Mouse (Mus musculus): Measurements from ENCODE around the gene Nfkb1.
A peak's percentile ranks its signal among the peaks of the same experiment; 100 is the strongest.

The Nfkb1 gene

DNA sequence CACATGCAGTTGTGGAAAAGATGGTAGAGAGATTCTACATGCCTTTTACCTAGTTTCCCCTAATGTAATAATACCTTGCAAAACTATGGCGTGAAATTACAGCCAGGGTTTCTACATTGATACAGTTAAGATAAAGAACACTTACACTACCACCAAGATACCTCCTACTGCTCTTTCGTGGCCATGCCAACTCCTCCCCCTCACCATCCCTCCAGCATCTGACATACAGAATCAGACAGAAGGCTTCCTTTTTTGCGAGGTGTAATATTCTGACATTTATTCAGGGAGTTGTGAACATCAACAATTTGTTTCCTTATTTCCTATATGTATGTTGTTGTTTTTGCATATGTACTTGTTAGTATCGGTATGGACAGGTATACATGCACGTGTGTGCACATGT is 11.3 kb upstream of the Nfkb1 start:
- no peak for DNase-seq (ENCODE audit: low read depth)

DNA sequence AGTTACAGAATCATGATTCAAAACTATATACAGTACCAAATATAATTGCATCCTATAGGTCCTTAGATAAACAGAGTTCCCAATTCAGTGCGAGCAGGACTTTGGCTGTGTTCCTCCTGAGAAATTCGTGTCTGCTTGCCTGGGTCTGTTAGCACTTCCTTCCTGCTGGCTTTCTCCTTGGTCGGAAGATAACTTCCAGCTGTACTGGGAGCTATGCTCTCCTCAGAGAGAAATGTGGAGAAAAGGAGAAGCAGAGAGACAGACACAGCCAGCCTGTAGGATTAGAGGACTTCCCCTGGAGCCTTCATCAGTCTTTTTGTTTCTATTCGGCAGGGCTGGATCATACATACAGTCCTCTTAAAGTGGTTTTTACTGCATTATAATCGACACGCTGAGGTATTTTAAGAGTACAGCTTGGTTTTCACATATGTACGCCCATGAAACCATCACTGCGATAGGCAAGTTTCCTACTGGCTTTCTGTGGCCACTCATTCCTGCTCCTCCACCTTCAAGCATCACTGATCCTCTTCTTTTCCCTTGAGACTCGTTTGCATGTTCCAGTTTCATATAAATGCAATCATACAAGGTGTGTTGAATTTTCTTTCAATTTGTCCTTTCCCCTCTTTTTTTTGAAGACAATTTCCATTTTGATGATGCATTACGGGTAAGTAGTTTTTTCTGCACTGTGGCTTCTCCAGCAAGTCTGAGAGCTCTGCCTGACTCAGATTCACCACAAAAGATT is 8.3 kb upstream of the Nfkb1 start:
- no peak for DNase-seq (ENCODE audit: low read depth)

DNA sequence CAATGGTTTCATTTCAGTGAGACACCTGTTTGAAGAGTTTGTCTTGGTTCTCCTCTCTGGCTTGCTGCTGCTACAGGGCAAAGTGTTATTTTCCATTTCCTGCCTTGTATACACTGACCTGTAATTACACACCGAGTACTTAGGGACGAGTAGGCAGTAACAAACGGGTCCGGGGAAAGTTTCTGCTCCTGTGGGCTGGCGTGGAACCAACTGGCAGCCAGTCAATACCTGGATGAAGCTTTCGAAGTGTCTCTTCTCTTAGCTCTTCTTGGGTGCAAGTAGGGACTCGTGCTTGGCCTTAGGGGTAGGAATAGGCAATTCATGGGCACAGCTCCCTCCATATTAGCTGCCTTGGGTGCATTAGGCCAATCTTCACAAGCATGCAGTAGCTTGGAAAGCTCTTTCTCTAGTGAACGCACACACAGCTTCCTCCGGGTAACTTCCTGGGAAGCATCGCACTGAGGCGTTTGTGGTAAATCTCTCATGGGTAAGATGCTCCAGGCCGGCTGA is 7.2 kb upstream of the Nfkb1 start:
- DNase-seq (ENCODE audit: low read depth), result no peak

DNA sequence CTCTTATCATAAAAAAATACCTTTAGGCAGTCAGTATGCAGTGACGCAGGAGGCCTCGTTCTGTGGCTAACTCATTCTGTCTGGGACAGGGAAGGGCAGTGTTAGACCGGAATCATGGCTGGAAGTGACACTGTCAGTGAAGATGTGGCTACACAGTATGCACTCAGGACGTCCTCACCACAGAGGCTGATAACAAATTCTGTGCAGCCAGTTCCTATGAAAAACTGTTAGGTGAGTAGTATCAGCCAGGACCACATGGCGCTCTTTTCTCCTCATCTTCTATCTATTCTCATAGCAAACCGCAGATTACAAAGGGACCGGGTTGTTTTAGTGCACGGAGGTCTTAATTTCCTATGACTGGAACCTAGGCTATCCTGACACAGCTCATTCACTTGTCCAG is 4.9 kb upstream of the Nfkb1 start:
- DNase-seq (ENCODE audit: low read depth), result no peak

DNA sequence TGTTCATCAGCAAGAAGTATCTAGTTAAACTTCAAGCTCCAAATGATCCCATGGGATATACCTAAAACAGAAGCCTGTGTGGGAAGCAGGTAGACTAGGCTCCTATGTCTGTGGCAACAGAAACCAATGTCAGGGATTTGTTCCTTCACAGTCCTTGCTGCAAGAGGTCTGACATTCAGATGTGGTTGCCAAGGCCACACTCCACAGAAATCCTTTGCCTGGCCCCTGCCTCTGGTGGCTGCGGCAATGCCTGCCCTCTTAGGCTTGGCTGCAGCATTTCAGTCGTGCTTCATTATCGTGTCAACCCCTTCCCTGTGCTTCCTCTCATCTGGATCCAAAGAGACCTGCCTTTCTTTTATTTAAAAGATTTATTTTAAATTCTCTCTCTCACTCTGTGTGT is 1.7 kb upstream of the Nfkb1 start:
- no peak for DNase-seq (ENCODE audit: low read depth)

DNA sequence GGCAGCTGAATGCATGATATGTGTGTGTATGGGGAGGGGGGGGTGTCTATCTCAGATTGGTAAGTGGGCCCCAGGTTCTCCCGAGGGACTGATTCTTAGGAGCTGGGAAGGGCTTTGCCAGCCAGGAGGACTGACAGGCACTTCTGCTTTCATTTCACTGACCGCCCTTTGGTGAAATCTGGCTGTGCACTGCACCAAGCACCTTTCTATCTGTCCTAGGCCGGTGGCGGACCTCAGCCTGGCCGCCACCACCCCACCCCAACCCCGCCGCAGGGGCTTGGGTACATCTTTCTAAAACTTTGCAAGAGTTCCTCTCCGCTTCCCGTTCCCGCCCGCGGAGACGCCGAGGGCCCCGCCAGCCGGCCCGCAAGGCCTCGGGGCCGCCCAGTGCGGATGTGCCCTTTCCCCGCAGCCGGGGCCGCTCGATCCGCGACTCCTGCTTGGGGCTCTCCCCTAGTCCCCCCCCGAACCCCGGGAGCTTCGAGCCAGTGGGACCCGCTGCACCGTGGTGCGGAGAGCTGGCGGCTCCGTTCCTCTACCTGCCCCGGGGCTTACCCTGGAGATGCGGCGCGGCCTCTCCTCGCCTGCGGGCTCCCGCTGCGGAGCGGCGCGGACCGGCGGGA is 668 bp downstream of the Nfkb1 start:
- peak; percentile 71 for DNase-seq (ENCODE audit: low read depth)

DNA sequence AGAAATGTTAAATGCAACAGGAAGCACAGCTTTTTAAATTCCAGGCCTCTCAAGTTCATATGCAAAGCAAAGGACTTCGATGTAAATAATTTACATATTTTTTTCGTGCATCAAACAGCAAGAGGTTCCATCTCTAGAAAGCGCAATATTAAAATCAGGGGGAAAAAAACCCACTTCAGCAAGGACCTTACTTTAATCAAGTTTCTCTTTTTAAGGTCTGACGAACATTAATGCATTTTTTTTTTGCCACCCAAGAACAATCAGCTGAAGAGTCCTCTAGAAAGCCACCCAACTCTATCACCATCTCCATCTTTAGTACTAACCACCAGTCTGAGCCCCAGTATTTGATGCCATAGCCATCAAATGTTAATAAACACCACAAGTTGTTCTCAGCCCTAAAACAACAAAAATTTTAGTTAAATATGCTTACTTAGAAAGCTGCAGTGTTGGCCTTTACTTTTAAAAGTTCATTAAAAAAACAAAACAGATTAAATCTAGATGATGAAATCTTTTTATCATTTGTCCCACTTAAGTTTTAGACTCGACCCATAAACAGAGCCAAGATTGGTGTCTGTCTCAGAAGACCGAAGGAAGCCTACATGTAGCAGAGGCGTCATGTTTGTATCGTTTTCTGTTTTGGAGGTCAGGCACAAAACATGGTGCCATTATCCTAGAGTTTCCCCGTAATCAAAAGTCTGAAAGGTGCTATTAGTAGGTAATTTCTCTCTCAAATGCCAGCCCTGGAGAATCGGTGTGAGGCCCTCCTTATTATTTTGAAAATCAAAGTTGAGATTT is 1.4 kb downstream of the Nfkb1 start:
- DNase-seq (ENCODE audit: low read depth), result no peak

DNA sequence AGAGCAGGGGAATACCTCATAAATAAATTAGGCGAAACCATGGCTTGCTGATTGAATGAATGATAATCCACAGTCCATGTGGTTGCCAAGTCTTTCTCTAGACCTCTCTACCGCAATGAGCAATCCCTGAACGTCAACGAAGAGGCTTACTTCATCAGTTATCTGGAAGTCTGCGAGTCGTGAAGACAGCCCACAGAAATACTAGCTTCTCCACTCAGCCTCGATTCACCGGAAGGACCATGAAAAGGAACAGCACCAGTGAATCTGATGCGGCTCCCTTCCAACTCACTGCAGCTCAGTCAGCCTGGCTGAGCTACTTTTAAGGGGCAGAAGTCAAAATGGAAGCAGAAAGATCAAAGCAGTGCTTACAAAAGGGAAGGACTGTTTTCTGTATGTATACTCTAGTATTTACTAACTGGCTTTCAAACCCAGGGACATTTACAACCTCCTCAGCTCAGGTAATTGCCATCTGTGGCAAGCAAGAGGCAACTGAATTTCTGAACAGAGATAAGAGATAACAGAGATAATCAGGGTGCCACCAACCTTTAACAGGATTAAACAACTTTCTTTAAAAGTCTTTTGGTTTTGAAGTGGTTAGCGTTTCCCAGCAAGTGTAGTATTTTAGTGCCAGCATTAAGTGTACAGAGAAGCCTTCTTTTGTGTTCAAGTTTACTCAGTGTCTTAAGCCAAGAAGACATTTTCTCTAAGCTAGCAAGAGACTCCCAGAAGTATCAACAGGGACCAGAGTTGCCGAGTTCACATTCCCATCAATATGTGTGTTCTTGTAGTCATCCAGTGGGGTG is 2.2 kb downstream of the Nfkb1 start:
- DNase-seq (ENCODE audit: low read depth), result peak; percentile 77

DNA sequence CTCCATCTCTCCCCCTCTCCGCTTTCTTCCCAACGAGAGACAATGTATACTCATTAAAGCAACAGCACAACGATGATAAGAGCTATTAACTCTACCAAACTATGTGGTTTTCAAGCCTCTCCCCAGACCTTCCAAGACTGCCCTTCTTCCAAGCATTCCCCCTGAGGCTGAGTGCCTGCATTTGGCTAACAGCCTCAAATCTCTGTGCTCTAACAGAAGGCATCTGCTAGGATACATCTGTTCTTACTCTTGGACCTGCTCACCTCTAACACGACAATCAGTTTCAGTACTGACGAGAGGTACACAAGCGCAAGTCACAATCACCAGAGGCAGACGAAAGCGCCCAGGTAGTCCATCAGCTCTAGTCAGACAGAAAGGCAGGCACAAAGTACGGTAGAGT is 3.4 kb downstream of the Nfkb1 start:
- DNase-seq (ENCODE audit: low read depth), result no peak

DNA sequence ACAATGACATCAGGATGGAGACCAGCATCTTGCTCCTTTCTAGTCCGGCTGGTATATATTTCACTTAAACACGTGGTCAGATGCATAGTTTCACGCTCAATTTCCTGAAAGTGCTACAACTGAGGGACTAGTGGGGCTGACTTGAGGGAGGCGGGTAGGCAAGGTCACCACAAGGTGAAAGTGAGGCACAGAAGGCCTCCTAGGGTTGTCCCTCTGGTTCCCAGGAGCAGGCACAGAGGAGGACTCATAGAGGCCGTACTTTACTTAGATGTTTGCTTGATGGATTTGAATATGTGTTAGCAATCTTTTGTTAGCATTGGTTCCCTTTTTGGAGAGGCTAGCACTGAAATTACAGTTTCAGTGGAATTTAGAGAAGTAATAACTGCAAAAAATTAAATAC is 4.9 kb downstream of the Nfkb1 start:
- DNase-seq (ENCODE audit: low read depth), result no peak

DNA sequence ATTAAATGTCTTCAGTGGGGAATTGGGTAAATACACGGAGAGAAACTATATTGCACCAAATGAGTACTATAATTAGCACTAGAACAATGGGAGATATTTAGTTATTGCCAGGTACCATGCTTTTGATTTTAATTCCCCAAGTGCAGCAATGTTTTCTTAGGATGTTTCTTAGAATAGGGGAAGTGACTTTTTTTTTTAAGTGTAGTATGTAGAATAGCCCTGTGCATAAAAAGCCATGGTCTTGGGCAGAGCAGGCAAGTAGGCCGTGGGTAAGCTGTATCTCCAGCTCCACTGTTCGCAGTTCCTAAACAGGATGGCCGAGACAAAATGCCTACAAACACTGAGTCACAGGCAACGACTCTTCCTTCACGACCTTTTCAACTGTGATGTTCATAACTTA is 8.1 kb downstream of the Nfkb1 start:
- DNase-seq (ENCODE audit: low read depth), result no peak

DNA sequence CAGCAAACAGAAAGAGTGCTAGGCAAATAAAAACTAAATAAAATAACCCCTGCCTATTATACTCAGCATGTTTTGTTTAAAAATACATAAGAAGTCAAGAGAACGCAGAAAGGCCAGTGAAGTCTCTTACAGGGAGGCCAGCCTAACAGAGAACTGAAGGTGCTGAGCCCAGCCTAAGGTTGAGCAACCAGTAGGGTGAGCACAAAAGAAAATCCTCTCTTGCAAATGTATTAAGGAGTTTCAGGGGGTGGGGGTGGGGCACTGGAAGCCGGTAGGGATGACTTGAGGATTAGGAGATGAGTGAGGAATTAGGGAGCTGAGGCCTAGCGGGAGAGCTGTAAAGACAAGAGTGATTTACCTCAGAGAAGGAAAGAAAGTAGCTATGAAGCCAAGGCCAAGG is 9.1 kb downstream of the Nfkb1 start:
- no peak for DNase-seq (ENCODE audit: low read depth)

DNA sequence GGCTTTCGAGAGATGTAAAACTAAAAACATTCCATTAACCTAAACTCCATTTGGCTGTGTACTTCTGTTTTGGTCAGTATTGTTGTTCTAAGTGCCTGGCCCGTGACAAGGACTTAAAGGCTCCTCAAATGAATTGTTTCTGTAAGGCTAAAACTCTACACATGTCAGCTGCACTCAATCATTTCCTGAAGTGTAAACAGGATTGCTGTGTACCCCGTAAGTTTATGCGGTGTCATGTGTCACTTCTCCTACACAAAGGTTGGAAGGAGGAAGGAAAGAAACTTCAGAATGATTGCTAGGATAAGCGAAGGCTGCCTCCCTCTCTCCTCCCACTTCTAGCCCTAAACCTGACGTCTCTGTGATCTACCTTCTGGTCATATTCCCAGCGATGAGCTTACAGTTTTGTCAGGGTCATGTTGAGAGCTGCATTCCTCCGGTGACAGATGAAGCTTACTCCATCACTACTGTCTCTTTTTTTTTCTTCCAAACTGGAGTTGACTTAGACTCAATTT is 10.0 kb downstream of the Nfkb1 start:
- DNase-seq (ENCODE audit: low read depth), result no peak

DNA sequence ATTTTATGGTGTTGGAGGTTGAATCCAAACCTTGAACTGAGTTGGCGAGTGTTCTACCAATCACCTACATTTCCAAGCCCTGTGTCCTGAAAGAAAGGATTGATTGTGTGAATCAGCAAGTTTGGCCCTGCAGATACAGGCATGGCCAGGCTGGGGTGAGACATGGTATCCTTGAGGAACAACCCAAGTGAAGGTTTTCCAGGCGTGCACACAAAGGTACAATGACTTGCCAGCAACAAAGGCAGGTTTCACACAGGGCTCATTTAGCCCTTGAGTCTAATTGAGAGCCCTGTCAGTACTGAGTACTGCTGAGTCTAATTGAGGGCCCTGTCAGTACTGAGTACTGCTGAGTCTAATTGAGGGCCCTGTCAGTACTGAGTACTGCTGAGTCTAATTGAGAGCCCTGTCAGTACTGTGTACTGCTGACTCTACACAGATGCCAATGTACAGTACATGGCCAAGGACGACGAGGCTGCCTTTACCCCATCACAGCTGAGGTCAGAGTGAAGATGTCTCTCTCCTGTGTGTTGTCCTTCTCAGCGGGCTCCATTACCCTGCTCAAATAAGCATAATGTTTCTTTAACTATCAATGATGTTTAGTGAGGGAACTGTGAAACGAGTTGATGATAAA is 11.0 kb downstream of the Nfkb1 start:
- no peak for DNase-seq (ENCODE audit: low read depth)

DNA sequence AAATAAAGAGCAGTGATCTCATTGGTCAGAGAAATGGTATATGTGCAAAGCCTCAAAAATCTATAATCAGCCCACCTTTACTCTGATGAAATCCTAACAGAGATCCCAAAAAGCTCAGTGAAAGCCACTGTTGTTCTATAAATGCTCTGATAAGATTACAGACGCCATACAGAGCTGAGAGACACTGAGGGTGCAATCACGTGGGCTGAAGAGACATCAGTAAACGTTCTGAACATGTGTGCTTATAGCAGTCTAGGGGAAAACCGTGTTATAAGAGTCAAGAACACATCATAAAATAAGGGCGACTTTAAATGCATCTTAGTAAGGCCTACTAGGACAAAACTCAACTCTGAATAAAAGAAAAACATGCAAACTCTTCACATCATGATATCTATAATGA is 14.3 kb downstream of the Nfkb1 start:
- DNase-seq (ENCODE audit: low read depth), result no peak

DNA sequence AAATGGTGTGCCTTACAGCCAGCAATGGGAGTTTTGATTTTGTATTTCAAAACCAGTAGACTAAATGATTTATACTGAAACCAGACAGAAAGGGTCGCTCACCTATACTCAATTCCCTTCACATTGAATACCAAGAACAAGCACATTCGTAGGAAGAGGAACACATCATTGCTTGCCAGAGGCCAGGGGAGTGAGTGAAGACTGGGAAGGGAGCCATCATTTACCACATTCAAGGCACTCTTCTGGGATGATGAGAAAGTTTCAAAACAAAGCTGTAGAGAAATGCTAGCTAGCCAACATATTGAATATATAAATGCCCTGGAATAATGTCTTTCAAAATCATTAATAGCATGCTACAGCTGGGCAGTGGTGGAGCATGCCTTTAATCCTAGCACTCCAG is 15.0 kb downstream of the Nfkb1 start:
- peak; percentile 88 for DNase-seq (ENCODE audit: low read depth)

DNA sequence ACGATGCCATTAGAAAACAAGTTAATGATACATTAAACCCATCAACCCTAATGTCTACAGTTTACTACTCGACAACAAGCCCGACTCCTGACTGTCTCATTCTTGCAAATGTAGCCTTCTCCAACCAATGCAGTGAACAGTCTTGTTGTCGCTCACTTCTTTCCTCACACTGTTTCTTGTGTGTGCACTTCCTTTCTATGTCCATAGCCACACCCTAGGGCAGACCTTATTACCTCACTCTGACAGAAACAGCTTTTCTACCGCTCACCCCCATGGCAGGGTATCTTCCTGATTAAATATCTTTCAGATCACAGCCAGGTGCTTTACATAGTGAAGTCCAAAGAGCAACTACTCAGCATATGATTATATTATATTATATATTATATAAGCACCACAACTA is 15.9 kb downstream of the Nfkb1 start:
- DNase-seq (ENCODE audit: low read depth), result no peak

DNA sequence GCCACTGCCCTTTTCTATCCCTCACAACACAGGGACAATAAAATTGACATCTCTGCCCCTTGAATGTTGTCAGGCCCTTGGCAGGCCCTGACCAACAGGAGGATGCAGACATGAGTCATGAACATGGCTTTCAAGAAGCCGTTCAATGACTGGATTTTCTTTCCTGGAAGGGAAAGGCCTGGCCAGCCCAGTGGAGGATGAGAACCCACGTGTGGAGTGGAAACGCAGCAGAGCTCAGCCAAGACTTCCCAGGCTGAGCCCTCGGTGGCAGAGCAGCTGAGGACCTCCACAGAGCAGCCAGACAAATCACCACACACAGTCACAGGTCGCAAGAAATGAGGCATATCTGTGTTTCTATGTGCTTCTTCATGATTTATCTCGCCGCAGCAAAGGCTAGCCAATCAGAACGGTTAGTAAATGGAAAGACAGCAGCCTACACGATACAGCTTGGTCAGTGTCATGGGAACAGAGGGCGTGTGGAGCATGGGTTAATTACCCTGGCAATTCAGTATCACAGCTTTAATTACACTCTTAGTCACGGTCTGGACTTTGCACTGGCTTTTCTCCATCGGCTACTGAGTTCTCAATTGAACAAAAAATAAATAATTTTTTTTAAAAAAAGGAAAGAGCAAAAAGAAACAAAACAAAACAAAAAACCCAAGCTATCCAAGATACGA is 16.5 kb downstream of the Nfkb1 start:
- DNase-seq (ENCODE audit: low read depth), result peak; percentile 55

DNA sequence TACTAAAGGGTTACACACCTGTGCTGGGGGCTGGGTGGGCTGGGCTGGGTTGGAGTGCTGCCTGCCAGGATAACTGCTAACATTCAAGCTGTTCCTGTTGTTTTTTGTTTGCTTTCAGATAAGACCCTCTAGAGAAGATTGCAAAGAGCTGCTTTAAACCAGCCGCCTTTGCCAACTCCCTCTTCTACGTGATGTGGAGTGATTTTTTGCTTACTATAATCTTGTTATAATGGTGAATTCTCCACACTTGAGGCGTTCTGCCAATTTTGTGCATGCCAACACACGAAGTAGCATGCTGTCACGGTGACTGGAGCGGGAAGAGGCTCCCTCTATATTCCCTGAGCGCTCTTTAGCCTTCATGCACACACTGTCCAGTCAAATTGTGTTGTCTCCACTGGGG is 17.7 kb downstream of the Nfkb1 start:
- no peak for DNase-seq (ENCODE audit: low read depth)

DNA sequence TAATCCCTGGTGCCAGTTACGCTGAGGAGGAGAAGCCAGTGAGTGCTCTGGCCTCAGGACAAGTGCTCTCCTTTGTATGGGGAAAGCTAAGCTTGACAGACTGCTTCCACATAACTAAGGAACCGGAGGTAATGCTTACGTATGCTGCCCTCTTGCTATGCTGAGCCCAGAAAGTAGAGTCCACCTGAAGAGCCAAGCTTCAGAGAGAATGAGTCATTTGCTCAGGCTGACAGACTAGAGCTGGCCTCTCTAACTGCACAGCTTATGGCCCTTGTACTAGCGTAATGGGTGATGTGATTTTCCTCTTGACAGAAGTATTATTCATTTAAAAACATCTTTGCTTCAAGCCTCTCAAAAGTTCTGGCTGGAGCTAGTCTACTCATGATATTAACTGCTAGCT is 18.3 kb downstream of the Nfkb1 start:
- DNase-seq (ENCODE audit: low read depth), result no peak

DNA sequence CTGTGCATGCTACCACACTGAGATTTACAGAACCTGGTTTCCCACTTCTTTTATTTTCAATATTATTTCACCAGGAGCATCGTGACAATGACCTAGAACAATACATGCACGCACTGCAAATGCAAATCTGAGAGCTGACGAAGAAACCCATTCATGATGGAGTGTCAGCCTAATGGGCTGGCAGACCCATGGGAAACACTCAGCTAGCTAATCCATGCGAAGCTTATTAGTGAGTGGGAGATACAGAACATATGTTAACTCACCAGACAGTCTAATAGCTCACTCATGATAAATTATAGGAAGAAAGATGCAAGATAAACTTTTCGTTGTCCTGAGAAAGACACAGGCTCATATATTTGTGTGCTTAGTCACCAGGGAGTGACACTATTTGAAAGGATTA is 19.2 kb downstream of the Nfkb1 start:
- DNase-seq (ENCODE audit: low read depth), result no peak

All from NIH3T3 (cell line).